Mouse (Mus musculus): ENCODE measurements at regions not wholly inside any gene's neighbourhood (a gene's known extent, or its start where the extent isn't known, plus 50 kb on each side); places are given as distances from the start of the nearest gene placed in this dataset.

GRCm38 (mm10) chr11:114193018-114193417 is 126.2 kb upstream of the Sdk2 start:
- TF ChIP-seq CTCF (IDR thresholded peaks at IDR 0.05; ENCODE audit: low read depth, low read length) (no peak), GATA1 (IDR thresholded peaks at IDR 0.05; ENCODE audit: borderline replicate concordance, low read length) (no peak), GATA2 (IDR thresholded peaks at IDR 0.05; ENCODE audit: borderline replicate concordance, low read depth, low read length) (no peak)

Data from G1E (cell line).